Mouse (Mus musculus): Measurements from ENCODE around the gene Shbg. TPM values are rescaled to one million over a fixed set of nuclear protein-coding genes. Genes with fewer than 3 reads are reported as not detected.
A peak's percentile ranks its signal among the peaks of the same experiment; 100 is the strongest.

Shbg gene
- polyA plus RNA-seq, 1 experiment from 2014 or later: not detected

- Histone ChIP-seq H3K4me2 (peak within 1 kb of the TSS; percentile 32), H3K4me1 (ENCODE audit: insufficient read depth) (no peaks in the 10 kb centered on the region), H3K9me3 (ENCODE audit: low read depth, low read length) (no peaks in the 10 kb centered on the region), H3K9ac (no peak within 1 kb of the TSS), H3K27ac (ENCODE audit: low read depth) (peak within 1 kb of the TSS; percentile 33; the same call in 1 of the 2 replicates), H3K27me3 (ENCODE audit: insufficient read depth, low read length) (no peaks in the 10 kb centered on the region), H3K4me3 (ENCODE audit: low read depth, low read length) (no peak within 1 kb of the TSS), H3K36me3 (ENCODE audit: insufficient read depth) (peaks cover 72% of the 10 kb centered on the region)
- 19% methylated on average over 34 of the region's 34 CpGs for whole genome bisulfite sequencing
- TF ChIP-seq CTCF (IDR thresholded peaks at IDR 0.05; ENCODE audit: low read depth): peak; percentile 84
- ATAC-seq (ENCODE audit: insufficient read depth) (peak; percentile 83), DNase-seq (peak; percentile 93)
These were observed 37.8 kb upstream of the Shbg start, which contains the start of gene Sox15 for GRCm38 (mm10) chr11:69655264-69656064. Gene Sox15, plus strand, starts transcription at chr11:69655314.

- H3K4me2 ChIP-seq: no peak overlapping the region
- H3K9me3 ChIP-seq (ENCODE audit: low read depth, low read length): no peaks in the 10 kb centered on the region
- H3K4me1 ChIP-seq (ENCODE audit: insufficient read depth): no peaks in the 10 kb centered on the region
- no peak for ATAC-seq (ENCODE audit: insufficient read depth)
- H3K27ac ChIP-seq (ENCODE audit: low read depth): peak overlapping the region; percentile 33; the same call in 1 of the 2 replicates
- no peak overlapping the region for H3K4me3 ChIP-seq (ENCODE audit: low read depth, low read length)
- H3K27me3 ChIP-seq (ENCODE audit: insufficient read depth, low read length): no peaks in the 10 kb centered on the region
- H3K36me3 ChIP-seq (ENCODE audit: insufficient read depth): peaks cover 75% of the 10 kb centered on the region
- no peak overlapping the region for H3K9ac ChIP-seq
- WGBS: 28% methylated on average over 9 of the region's 9 CpGs
- no peak for TF ChIP-seq CTCF (IDR thresholded peaks at IDR 0.05; ENCODE audit: low read depth)
- peak; percentile 21 for DNase-seq
These were observed 37.1 kb upstream of the Shbg start for GRCm38 (mm10) chr11:69654760-69655159.

- Histone ChIP-seq H3K27ac (ENCODE audit: low read depth) (no peak overlapping the region), H3K9ac (no peak overlapping the region), H3K36me3 (ENCODE audit: insufficient read depth) (peaks cover 81% of the 10 kb centered on the region), H3K4me3 (ENCODE audit: low read depth, low read length) (no peak overlapping the region), H3K9me3 (ENCODE audit: low read depth, low read length) (no peaks in the 10 kb centered on the region), H3K27me3 (ENCODE audit: insufficient read depth, low read length) (no peaks in the 10 kb centered on the region), H3K4me1 (ENCODE audit: insufficient read depth) (no peaks in the 10 kb centered on the region), H3K4me2 (no peak overlapping the region)
- TF ChIP-seq CTCF (IDR thresholded peaks at IDR 0.05; ENCODE audit: low read depth): no peak
- ATAC-seq (ENCODE audit: insufficient read depth): no peak
- no peak for DNase-seq
- WGBS: 73% methylated on average over 5 of the region's 5 CpGs
These were observed 35.7 kb upstream of the Shbg start for GRCm38 (mm10) chr11:69653399-69653798.

DNA sequence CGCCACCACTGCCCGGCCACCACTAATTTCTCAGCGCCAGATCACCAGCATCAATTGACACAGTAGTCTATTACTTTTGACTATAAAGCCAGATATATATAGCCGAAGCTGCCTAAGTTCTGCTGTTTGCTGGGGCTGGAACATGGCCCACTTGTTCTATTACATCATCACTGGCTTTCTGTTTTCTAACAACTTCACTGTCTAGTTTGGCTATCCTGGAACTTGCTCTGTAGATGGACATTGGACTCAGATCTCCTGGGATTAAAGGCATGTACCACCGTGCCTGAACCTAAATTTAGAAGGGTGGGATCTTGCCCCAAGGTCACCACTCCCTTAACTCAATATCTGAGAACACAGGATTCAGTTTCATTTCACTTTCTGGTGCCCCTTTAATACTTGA lies 28.2 kb upstream of the Shbg start:
- WGBS: 91% methylated on average over 5 of the region's 5 CpGs

DNA sequence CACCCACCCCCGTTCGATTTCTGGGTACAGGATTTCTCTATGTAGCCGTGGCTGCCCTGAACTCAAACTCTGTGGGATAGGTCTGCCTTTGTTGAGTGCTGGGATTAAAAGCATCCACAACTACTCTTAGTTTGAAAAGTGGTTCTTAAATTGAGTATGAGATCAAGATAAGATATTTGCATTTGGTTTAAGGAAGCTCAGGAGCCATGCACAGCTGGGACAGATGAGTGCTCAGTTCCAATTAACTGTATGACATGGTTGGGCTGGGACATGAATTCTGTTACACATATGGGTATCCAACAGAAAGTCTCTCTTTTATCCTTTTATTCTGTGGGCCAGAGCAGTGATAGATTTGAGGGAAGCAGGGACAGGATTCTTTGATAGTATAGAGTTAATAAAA lies 17.8 kb upstream of the Shbg start:
- no peak for TF ChIP-seq CTCF (IDR thresholded peaks at IDR 0.05; ENCODE audit: low read depth)
- H3K9ac ChIP-seq: peak overlapping the region; percentile 24; the same call in 1 of the 2 replicates

More for the DNA sequence above, 28.2 kb upstream of the Shbg start:
- H3K27ac ChIP-seq (ENCODE audit: low read depth): no peak overlapping the region
- H3K36me3 ChIP-seq (ENCODE audit: insufficient read depth): peaks cover 98% of the 10 kb centered on the region
- DNase-seq (no peak), ATAC-seq (ENCODE audit: insufficient read depth) (no peak)
- no peak overlapping the region for H3K4me3 ChIP-seq (ENCODE audit: low read depth, low read length)
- H3K9me3 ChIP-seq (ENCODE audit: low read depth, low read length): no peaks in the 10 kb centered on the region
- TF ChIP-seq CTCF (IDR thresholded peaks at IDR 0.05; ENCODE audit: low read depth): no peak
- H3K4me2 ChIP-seq: no peak overlapping the region
- H3K4me1 ChIP-seq (ENCODE audit: insufficient read depth): no peaks in the 10 kb centered on the region
- no peak overlapping the region for H3K9ac ChIP-seq
- H3K27me3 ChIP-seq (ENCODE audit: insufficient read depth, low read length): no peaks in the 10 kb centered on the region

DNA sequence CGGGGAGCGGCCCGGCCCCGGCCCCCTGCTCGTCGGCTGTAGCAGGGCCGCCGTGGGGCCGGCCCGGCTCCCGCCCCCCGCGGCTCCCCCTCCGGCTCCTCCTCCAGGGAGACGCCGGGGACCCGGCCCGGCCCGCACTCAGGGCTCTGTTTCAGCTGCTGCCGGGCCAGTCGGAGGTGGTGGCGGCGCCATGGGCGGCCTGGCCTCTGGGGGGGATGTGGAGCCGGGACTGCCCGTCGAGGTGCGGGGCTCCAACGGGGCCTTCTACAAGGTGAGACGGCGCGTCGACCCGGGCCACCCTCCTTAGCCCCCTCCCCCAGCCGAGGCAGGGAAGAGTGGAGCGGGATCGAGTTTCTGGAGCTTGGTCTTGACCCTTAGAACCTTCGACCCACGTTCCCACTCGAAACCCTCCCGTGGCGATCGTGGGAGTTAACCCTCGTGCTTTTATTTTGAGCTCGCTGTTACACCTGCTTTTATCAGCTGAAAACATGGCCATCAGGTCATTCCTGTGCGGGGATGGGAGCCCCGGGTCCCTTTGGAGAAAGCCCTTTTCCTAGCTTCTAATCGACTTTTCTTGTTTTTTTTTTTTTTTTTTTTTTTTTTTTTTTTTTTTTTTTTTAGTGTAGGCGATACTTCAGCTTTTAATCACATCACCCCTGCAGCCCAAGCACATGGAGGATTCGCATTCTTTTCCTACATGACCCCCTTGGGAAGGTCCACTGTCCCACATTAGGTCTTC lies 15.6 kb upstream of the Shbg start:
- under 1% methylated on average over 49 of the region's 50 CpGs for WGBS
- DNase-seq: no peak
- TF ChIP-seq CTCF (IDR thresholded peaks at IDR 0.05; ENCODE audit: low read depth): no peak

More for the DNA sequence above, 17.8 kb upstream of the Shbg start:
- no peaks in the 10 kb centered on the region for H3K27me3 ChIP-seq (ENCODE audit: insufficient read depth, low read length)
- ATAC-seq (ENCODE audit: insufficient read depth) (no peak), DNase-seq (no peak)
- no peak overlapping the region for H3K4me3 ChIP-seq (ENCODE audit: low read depth, low read length)
- peaks cover 30% of the 10 kb centered on the region for H3K36me3 ChIP-seq (ENCODE audit: insufficient read depth)
- H3K4me1 ChIP-seq (ENCODE audit: insufficient read depth): peaks cover 11% of the 10 kb centered on the region
- H3K27ac ChIP-seq (ENCODE audit: low read depth): no peak overlapping the region
- peak overlapping the region; percentile 69 for H3K4me2 ChIP-seq
- 66% methylated on average over 3 of the region's 3 CpGs for WGBS
- no peaks in the 10 kb centered on the region for H3K9me3 ChIP-seq (ENCODE audit: low read depth, low read length)

More for the DNA sequence above, 15.6 kb upstream of the Shbg start:
- H3K36me3 ChIP-seq (ENCODE audit: insufficient read depth): peaks cover 12% of the 10 kb centered on the region; the same call in 1 of the 2 replicates
- H3K9me3 ChIP-seq (ENCODE audit: low read depth, low read length): no peaks in the 10 kb centered on the region
- peak overlapping the region; percentile 93 for H3K4me3 ChIP-seq (ENCODE audit: low read depth, low read length)
- peak overlapping the region; percentile 69 for H3K4me2 ChIP-seq
- no peaks in the 10 kb centered on the region for H3K27me3 ChIP-seq (ENCODE audit: insufficient read depth, low read length)
- peak overlapping the region; percentile 94 for H3K9ac ChIP-seq
- ATAC-seq (ENCODE audit: insufficient read depth): peak; percentile 71
- H3K4me1 ChIP-seq (ENCODE audit: insufficient read depth): peaks cover 11% of the 10 kb centered on the region
- H3K27ac ChIP-seq (ENCODE audit: low read depth): peak overlapping the region; percentile 97

All from lung, embryonic 14.5 days (tissue).